Mouse (Mus musculus): ENCODE data around the gene Pdxp. TPM values are rescaled to one million over a fixed set of nuclear protein-coding genes. Genes with fewer than 3 reads are reported as not detected.

Gene Pdxp
- polyA plus RNA-seq, 1 experiment from 2014 or later, result 25.7 TPM

DNA sequence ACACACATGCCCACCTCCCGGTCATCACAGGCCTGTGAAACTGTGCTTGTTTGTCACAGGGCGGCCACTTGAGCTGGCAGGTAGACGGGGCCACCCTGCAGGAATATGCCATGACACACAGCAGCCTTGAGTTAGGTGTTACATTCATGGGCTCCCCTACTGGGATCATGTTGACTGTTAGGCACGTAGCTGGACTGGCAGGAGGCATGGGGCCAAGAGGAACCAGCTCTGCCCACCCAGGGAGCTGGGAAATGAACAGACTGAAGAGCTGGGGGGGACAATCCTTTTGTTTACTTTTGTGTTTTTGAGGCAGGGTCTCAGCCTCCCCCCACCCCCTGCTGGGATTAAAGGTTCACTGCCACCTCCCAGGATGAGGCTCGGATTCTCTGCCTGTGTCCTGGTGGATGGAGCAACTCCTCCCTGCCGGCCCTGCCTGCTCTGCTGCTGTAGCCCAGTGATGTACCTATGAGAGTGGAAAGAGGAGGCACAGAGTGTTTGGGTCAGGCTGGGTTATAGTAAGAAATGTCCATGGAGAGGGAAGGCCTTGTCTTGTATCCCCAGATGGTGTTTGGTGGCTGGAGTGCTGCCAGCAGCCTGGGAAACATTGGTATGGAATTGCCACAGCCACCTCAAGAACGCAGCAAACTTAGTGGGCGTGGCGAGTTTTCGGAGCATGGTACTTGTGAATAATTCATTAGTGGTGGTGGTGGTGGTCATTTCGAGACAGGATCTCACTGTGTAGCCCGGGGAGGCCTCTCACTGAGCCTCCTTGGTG is 2.5 kb downstream of the Pdxp start:
- Histone ChIP-seq H3K9ac (ENCODE audit: low read depth, low read length) (no peak overlapping the region), H3K27ac (ENCODE audit: low read depth, low read length) (no peak overlapping the region), H3K4me1 (ENCODE audit: control insufficient read depth, insufficient read depth, low read length) (peaks cover 22% of the 10 kb centered on the region), H3K9me3 (replicated peaks; ENCODE audit: control insufficient read depth, low read length) (no peaks in the 10 kb centered on the region), H3K27me3 (ENCODE audit: control insufficient read depth, insufficient read depth, low read length) (no peaks in the 10 kb centered on the region), H3K4me3 (ENCODE audit: low read depth, low read length) (peak overlapping the region; percentile 17; the same call in 1 of the 2 replicates), H3K4me2 (peak overlapping the region; percentile 99), H3K36me3 (ENCODE audit: control insufficient read depth, insufficient read depth, low read length) (peaks cover 2% of the 10 kb centered on the region; the same call in 1 of the 2 replicates)
- ATAC-seq (replicated peaks; ENCODE audit: insufficient number of reproducible peaks, low FRiP score, low TSS enrichment), result no peak
- 66% methylated on average over 12 of the region's 12 CpGs for WGBS (ENCODE audit: insufficient replicate concordance)

DNA sequence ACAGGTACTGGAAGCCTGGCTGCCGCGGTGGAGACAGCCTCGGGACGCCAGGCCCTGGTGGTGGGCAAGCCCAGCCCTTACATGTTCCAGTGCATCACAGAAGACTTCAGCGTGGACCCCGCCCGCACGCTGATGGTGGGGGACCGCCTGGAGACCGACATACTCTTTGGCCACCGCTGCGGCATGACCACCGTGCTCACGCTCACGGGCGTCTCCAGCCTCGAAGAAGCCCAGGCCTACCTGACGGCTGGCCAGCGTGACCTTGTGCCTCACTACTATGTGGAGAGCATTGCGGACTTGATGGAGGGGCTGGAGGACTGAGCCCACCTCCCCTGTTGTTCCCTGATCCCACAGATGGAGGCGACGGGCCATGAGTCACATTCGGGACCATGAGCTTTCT is 4.4 kb downstream of the Pdxp start:
- H3K36me3 ChIP-seq (ENCODE audit: control insufficient read depth, insufficient read depth, low read length), result no peaks in the 10 kb centered on the region
- H3K9me3 ChIP-seq (replicated peaks; ENCODE audit: control insufficient read depth, low read length), result no peaks in the 10 kb centered on the region
- H3K9ac ChIP-seq (ENCODE audit: low read depth, low read length), result no peak overlapping the region
- no peak overlapping the region for H3K4me3 ChIP-seq (ENCODE audit: low read depth, low read length)
- H3K27me3 ChIP-seq (ENCODE audit: control insufficient read depth, insufficient read depth, low read length), result no peaks in the 10 kb centered on the region
- H3K27ac ChIP-seq (ENCODE audit: low read depth, low read length), result no peak overlapping the region
- no peak overlapping the region for H3K4me2 ChIP-seq
- peaks cover 22% of the 10 kb centered on the region for H3K4me1 ChIP-seq (ENCODE audit: control insufficient read depth, insufficient read depth, low read length)
- whole genome bisulfite sequencing (ENCODE audit: insufficient replicate concordance), result 94% methylated on average over 23 of the region's 23 CpGs
- ATAC-seq (replicated peaks; ENCODE audit: insufficient number of reproducible peaks, low FRiP score, low TSS enrichment), result no peak

DNA sequence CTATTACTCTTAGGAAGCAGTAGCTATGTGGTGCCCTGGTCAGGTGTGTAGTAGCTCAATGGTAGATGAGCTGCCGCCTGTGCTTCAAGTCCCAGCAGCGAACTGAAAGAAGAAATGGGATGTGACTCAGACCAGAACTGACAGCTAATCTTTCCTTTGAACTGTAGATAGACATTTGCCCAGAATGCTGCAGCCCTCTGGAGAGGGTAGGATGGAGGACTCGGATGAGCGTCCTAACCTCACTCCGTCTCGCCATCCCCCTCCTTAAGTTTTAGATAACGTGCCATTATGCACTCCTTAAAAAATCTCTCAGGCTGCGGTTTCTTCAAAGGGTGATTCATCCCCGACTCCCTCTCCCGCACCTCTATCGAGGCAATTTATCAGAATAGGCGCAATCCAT is 6.2 kb downstream of the Pdxp start:
- H3K9ac ChIP-seq (ENCODE audit: low read depth, low read length), result no peak overlapping the region
- H3K9me3 ChIP-seq (replicated peaks; ENCODE audit: control insufficient read depth, low read length), result no peaks in the 10 kb centered on the region
- no peaks in the 10 kb centered on the region for H3K27me3 ChIP-seq (ENCODE audit: control insufficient read depth, insufficient read depth, low read length)
- H3K4me3 ChIP-seq (ENCODE audit: low read depth, low read length), result no peak overlapping the region
- H3K4me1 ChIP-seq (ENCODE audit: control insufficient read depth, insufficient read depth, low read length), result peaks cover 12% of the 10 kb centered on the region
- ATAC-seq (replicated peaks; ENCODE audit: insufficient number of reproducible peaks, low FRiP score, low TSS enrichment), result no peak
- no peaks in the 10 kb centered on the region for H3K36me3 ChIP-seq (ENCODE audit: control insufficient read depth, insufficient read depth, low read length)
- no peak overlapping the region for H3K4me2 ChIP-seq
- H3K27ac ChIP-seq (ENCODE audit: low read depth, low read length), result no peak overlapping the region
- 63% methylated on average over 12 of the region's 12 CpGs for WGBS (ENCODE audit: insufficient replicate concordance)

DNA sequence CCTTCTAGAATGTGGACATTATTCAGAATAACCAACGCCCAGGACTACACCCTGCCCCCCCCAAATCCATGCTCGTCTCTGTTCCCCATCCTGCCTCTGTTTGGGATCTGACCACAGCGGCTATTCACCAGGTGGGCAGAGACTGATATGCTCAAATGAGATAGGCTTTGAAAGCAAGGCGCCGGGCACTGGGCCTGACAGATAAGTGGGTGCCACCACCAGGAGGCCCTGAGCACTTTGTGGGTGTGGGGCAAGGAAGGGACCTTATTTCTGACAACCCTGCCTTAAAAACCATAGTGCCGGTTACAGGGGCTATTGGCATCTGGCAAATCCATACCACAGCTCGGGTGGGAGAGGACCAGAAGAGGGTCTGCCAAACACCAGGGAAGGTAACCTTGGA is 9.0 kb downstream of the Pdxp start:
- H3K27ac ChIP-seq (ENCODE audit: low read depth, low read length), result peak overlapping the region; percentile 65
- no peak overlapping the region; the same call in 1 of the 2 replicates for H3K9ac ChIP-seq (ENCODE audit: low read depth, low read length)
- H3K4me2 ChIP-seq, result peak overlapping the region; percentile 33
- no peaks in the 10 kb centered on the region for H3K27me3 ChIP-seq (ENCODE audit: control insufficient read depth, insufficient read depth, low read length)
- no peaks in the 10 kb centered on the region for H3K36me3 ChIP-seq (ENCODE audit: control insufficient read depth, insufficient read depth, low read length)
- ATAC-seq (replicated peaks; ENCODE audit: insufficient number of reproducible peaks, low FRiP score, low TSS enrichment), result peak; percentile 52; the same call in 1 of the 2 replicates
- H3K4me1 ChIP-seq (ENCODE audit: control insufficient read depth, insufficient read depth, low read length), result peaks cover 28% of the 10 kb centered on the region
- no peak overlapping the region for H3K4me3 ChIP-seq (ENCODE audit: low read depth, low read length)
- 63% methylated on average over 7 of the region's 7 CpGs for WGBS (ENCODE audit: insufficient replicate concordance)
- no peaks in the 10 kb centered on the region for H3K9me3 ChIP-seq (replicated peaks; ENCODE audit: control insufficient read depth, low read length)

DNA sequence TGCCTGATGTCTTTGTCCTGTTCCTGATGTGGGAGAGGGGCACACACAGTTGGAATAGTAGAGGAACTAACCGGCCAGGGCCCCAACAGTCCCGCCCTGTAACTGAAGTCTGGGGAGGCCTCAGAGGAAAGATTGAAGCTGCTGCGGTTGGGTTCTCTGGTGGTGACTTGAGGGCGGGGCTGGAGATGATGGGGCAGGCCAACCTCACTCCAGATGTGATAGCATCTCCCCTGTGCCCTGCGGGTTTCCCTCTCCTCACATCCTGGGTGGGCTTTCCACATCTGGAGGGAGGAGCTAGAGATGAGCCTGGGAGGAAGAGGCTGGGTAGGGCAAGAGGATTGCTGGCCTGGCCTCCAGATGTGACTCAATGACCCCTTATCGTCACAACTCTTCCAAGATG is 9.9 kb downstream of the Pdxp start:
- peak overlapping the region; percentile 23 for H3K4me2 ChIP-seq
- H3K4me3 ChIP-seq (ENCODE audit: low read depth, low read length), result no peak overlapping the region
- no peaks in the 10 kb centered on the region for H3K36me3 ChIP-seq (ENCODE audit: control insufficient read depth, insufficient read depth, low read length)
- H3K27me3 ChIP-seq (ENCODE audit: control insufficient read depth, insufficient read depth, low read length), result no peaks in the 10 kb centered on the region
- WGBS (ENCODE audit: insufficient replicate concordance), result 53% methylated on average over 6 of the region's 6 CpGs
- H3K27ac ChIP-seq (ENCODE audit: low read depth, low read length), result peak overlapping the region; percentile 65
- ATAC-seq (replicated peaks; ENCODE audit: insufficient number of reproducible peaks, low FRiP score, low TSS enrichment), result no peak
- H3K4me1 ChIP-seq (ENCODE audit: control insufficient read depth, insufficient read depth, low read length), result peaks cover 34% of the 10 kb centered on the region
- H3K9ac ChIP-seq (ENCODE audit: low read depth, low read length), result no peak overlapping the region
- no peaks in the 10 kb centered on the region for H3K9me3 ChIP-seq (replicated peaks; ENCODE audit: control insufficient read depth, low read length)

DNA sequence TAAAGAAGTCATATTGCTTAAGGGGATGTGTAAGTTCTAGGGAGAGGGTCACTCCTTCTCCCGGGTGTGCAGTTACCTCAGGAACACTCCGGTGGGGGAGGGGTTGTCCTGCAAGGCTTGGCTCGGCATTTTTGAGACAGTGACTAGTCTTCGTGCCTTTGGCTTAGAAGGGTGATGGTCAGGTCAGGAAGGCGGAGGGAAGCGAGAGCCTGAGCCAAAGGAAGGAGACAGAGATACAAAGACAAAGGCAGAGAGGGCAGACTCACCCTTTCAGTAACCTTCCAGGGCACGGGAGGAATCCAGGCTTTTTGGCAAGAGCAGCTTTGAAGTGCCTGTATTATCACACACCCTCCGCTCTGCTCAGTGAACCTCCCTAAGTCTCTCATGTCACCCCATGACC is 11.4 kb downstream of the Pdxp start:
- H3K4me2 ChIP-seq, result 0 out of 2 replicates have a peak overlapping the region, but pooled peaks have one; percentile 88
- H3K4me1 ChIP-seq (ENCODE audit: control insufficient read depth, insufficient read depth, low read length), result peaks cover 34% of the 10 kb centered on the region
- no peak for ATAC-seq (replicated peaks; ENCODE audit: insufficient number of reproducible peaks, low FRiP score, low TSS enrichment)
- 0 out of 2 replicates have a peak, but pooled peaks cover 2% of the 10 kb centered on the region for H3K36me3 ChIP-seq (ENCODE audit: control insufficient read depth, insufficient read depth, low read length)
- peak overlapping the region; percentile 91; the same call in 1 of the 2 replicates for H3K27ac ChIP-seq (ENCODE audit: low read depth, low read length)
- H3K9me3 ChIP-seq (replicated peaks; ENCODE audit: control insufficient read depth, low read length), result no peaks in the 10 kb centered on the region
- H3K4me3 ChIP-seq (ENCODE audit: low read depth, low read length), result no peak overlapping the region
- no peaks in the 10 kb centered on the region for H3K27me3 ChIP-seq (ENCODE audit: control insufficient read depth, insufficient read depth, low read length)
- 28% methylated on average over 8 of the region's 8 CpGs for WGBS (ENCODE audit: insufficient replicate concordance)
- H3K9ac ChIP-seq (ENCODE audit: low read depth, low read length), result peak overlapping the region; percentile 68; the same call in 1 of the 2 replicates

DNA sequence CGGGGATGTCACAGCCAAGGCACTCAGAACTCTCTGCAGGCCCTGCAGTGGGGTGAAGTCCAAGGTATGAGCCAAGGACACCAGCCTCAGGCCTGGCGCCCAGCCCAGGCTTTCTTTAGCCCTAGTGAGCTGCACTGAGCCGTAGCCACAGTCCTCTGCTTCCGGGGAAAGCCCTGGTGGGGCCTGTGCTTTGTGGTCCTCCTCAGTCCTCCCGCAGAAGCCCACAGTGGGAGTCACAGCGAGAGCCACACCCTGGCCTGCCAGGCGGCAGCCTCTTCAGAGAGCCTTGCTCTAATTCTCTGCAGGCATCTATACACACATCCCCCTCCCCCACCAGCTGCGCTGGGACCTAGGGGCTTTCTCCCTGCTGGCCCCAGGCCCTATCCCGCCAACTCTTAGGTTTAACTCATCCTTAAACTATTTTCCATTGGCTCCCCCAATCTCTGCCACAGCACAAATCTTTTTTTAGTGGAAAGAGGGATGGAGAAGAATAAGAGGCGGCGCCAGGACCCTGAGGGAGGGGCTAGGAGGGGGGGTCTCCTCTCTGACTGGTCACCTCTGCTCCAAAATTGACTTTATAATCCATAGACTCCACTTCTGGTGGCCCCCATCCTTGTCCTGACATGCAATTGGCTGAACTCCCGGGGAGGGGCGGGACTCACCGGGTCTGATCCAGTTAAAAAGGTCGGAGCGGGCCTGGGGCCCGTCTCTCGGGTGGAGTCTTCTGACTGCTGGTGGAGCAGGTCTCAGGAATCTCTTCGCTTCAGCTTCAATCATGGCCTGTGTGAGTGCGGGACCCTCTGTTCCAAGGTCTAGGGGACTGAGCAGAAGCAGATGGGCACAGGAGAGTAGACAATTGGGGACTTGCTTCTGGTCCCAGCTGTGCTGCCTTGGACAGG is 12.6 kb downstream of the Pdxp start, which contains the start of gene Lgals1:
Gene Lgals1 (plus strand): TSS at position 705 of the 899 bp plus-strand sequence.
- Histone ChIP-seq H3K4me2 (peak within 1 kb of the TSS; percentile 88), H3K4me1 (ENCODE audit: control insufficient read depth, insufficient read depth, low read length) (peaks cover 34% of the 10 kb centered on the region), H3K9ac (ENCODE audit: low read depth, low read length) (peak within 1 kb of the TSS; percentile 68), H3K27ac (ENCODE audit: low read depth, low read length) (peak within 1 kb of the TSS; percentile 91), H3K36me3 (ENCODE audit: control insufficient read depth, insufficient read depth, low read length) (0 out of 2 replicates have a peak, but pooled peaks cover 2% of the 10 kb centered on the region), H3K27me3 (ENCODE audit: control insufficient read depth, insufficient read depth, low read length) (no peaks in the 10 kb centered on the region), H3K9me3 (replicated peaks; ENCODE audit: control insufficient read depth, low read length) (no peaks in the 10 kb centered on the region), H3K4me3 (ENCODE audit: low read depth, low read length) (peak within 1 kb of the TSS; percentile 52)
- 6% methylated on average over 20 of the region's 20 CpGs for WGBS (ENCODE audit: insufficient replicate concordance)
- ATAC-seq (replicated peaks; ENCODE audit: insufficient number of reproducible peaks, low FRiP score, low TSS enrichment), result peak; percentile 65

DNA sequence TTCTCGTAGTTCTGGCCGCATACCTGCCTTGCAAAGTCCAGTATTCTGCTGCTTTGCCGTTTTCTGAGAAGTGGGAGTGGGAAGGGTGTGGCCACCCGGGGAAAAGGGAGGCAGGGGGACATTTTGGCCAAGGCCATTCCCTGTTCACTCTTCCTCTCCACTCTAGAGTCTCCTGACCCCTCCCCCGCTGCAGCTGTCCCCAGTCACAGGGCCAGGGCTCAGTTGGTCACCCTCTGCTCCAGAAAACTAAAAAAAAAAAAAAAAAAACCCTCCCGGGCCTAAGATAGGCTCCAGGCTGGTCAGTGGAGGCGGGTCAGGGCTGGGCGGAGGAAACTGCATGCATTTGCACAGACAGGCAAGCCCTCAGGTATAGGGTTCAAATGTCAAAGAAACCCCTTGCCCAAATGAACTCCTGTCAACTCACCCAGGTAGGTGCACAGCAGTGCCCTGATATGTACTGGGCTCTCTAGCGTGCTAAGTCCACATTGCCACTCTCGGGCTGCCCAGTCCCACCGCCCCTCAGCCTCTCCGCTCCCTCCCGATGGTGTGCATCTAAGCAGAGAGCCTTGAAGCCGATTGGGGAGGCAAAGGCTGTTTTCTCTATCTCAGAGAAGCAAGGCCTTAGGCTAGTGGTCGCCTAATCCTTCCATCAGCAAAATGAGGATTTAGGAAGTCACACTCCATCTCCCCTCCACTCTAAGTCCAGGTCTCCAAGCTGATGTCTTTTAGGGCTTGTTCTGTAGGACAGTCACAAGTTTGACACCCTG is 13.5 kb downstream of the Pdxp start:
- no peak for ATAC-seq (replicated peaks; ENCODE audit: insufficient number of reproducible peaks, low FRiP score, low TSS enrichment)
- H3K4me2 ChIP-seq, result peak overlapping the region; percentile 88
- no peaks in the 10 kb centered on the region for H3K27me3 ChIP-seq (ENCODE audit: control insufficient read depth, insufficient read depth, low read length)
- H3K36me3 ChIP-seq (ENCODE audit: control insufficient read depth, insufficient read depth, low read length), result 0 out of 2 replicates have a peak, but pooled peaks cover 2% of the 10 kb centered on the region
- H3K4me3 ChIP-seq (ENCODE audit: low read depth, low read length), result peak overlapping the region; percentile 52
- peaks cover 34% of the 10 kb centered on the region for H3K4me1 ChIP-seq (ENCODE audit: control insufficient read depth, insufficient read depth, low read length)
- H3K9ac ChIP-seq (ENCODE audit: low read depth, low read length), result peak overlapping the region; percentile 68
- H3K9me3 ChIP-seq (replicated peaks; ENCODE audit: control insufficient read depth, low read length), result no peaks in the 10 kb centered on the region
- peak overlapping the region; percentile 91 for H3K27ac ChIP-seq (ENCODE audit: low read depth, low read length)
- 14% methylated on average over 15 of the region's 15 CpGs for WGBS (ENCODE audit: insufficient replicate concordance)

All from heart, embryonic 11.5 days (tissue).